Mouse (Mus musculus): ENCODE measurements around the gene Orm1.

The Orm1 gene

DNA sequence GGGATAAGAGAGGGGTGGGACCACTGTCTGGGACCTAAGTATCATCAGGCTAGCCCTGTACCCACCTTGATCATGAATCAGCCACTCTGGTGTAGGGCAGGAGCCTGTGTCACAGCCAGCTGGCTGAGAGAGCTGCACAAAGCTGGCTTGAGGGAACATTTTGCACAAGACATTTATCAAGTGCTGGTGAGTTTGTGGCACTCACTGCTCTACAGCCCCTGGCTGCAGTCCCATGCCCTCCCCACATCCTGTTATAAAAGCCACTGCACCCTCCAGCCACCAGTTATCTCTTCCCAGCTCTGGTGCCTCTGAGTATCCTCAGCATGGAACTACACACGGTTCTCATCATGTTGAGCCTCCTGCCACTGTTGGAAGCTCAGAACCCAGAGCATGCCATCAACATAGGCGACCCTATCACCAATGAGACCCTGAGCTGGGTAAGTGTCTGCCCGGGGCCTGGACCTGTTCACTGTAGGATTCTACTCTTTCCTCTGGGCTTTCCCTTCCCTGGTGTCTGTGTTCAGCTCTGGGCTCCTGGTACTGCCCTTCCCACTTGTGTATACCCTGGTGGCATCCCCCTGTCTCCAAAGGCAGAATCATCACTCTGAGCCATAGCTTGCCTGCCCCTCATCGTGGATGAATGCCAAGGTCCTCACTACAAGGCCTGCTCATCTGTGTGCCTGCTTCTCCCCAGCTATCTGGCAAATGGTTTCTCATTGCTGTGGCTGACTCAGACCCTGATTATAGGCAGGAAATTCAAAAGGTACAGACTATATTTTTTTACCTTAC is 11.7 kb downstream of the Orm1 start, which contains the start of gene Orm3:
Orm3 (plus strand) TSS at position 286 of the 789 bp plus-strand sequence.
- DNase-seq (ENCODE audit: low spot score): no peak

DNA sequence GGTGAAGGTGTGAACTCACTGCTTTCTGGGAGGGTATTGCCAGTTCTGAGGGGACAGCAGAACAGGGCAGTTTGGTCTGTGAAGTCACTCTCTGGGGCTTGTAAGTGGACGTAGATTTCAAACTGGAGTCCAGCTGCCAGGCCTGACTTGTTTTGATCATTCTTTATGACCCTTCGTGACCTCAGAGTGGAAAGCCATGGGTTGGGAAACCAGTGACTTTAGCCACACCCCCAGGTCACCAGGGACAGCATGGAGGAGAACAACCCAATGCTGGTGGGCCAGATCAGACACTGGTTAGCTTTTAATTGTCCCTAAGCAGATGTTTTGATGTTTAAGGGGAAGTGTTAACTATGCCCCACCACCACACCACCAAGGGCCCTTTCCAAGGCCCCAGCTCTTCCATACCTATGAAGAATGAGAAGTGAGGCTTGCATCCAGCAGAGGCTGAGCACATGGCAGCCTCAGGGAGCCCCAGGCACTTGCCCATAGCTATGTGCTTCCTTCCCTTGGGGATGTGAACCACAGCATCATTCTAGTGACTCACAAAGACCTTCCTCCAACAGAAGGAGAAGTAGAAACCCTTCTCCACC is 12.7 kb downstream of the Orm1 start:
- DNase-seq (ENCODE audit: low spot score): no peak

DNA sequence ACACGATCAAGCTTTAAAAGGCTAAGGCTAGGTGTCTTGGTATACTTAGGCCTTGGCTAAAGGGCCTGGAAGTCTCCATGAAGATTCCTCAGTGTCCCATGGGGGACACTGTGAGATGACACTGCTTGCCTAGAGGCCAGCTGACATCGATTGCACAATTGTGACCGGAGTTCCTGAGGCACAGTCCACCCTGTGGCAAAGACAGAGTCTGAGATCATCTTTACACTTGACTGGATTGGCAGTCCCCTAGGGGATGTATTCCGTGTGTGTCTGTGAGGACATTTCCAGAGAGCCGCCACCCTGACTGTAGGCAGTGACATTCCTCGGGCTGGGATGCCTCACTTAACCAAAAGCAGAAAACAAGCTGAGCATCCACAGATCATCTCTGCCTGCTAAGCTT is 15.5 kb downstream of the Orm1 start:
- DNase-seq (ENCODE audit: low spot score): no peak

DNA sequence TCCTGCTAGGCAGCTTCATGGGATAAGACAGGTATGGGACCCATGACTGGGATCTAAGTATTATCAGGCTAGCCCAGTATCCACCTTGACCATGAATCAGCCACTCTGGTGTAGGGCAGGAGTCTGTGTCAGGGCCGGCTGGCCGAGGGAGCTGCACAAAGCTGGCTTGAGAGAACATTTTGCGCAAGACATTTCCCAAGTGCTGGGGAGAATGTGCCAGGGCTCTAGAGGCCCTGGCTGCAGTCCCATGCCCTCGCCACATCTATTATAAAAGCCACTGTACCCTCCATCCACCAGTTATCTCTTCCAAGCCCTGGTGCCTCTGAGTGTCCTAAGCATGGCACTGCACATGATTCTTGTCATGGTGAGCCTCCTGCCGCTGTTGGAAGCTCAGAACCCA is 17.8 kb downstream of the Orm1 start, which contains the start of gene Orm2:
Orm2 (plus strand) TSS at position 300 of the 400 bp plus-strand sequence.
- no peak for DNase-seq (ENCODE audit: low spot score)

DNA sequence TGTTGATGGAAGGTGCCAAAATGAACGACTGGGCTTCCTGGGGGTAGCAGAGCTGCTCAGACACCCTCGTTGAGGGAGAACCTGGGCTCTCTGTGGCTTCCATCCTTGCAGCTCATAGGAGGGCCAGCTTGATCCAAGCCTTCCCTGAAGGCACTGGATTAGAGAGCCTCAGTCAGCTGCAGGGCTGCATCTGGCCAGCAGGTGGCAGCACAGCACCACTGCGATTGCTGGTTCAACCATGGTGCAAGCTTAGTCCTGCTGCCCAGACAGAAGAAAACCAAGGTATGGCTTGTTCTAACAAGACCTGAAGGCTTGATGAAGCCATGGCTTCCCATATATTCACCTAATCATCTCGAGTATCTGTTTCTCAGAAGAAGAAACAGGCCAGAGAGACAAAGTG is 24.2 kb downstream of the Orm1 start:
- DNase-seq (ENCODE audit: low spot score): peak; percentile 86

DNA sequence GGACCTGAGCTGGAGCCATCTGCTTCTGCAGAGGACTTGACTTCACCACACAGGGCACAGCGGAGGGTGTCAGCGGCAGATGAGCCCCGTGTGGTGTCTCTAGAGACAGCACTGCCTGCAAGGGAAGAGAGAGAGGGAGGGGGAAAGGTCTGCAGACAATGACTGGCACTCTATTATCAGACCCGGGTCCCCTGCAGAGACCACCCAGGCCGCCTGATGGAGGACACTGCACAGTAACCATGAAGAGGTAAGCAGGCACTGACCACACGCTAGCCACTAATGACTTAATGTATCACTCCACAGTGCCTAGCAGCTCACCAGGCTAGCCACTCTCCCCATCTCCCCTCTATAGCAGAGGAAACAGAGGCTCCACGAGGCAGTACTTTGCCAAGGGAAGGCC is 26.5 kb downstream of the Orm1 start:
- DNase-seq (ENCODE audit: low spot score): no peak

DNA sequence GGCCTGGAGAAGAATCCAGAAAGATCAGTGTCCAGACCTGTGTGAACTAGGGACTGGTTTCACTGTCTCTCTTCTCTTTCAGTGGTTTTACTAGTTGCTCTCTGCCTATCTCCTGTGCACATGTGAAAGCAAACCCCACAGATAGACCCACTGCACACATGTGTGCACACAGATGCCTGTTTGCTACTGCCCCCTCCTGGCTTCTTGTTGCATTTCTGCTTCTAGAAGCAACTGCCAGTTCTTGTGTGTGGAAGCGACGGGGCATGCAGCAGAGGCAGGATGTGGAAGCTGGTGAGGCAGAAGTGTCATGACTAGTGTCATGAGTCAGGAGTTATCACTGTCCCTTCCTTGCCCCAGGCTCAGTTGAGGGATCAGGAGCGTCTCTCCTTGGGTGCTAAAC is 27.5 kb downstream of the Orm1 start:
- DNase-seq (ENCODE audit: low spot score): peak; percentile 30

DNA sequence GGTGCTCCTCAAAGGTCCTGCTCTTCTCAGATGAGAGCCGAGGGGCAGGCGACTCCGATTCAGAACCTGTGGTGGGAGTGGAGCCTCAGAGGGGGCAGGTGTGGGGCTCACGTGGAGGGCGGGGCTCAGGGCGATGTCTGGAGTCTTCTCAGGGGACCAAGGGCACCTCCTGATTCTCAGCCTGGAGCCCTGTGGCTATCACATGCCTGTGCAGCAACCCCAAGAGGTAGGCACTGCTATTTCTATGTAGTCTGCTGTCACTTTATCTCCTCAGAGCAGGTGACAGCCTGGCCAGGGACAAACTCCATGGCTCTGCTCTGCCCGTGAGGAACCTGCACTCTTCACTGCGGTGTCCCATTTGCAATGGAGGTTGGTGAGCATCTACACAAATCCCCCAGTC is 29.0 kb downstream of the Orm1 start:
- DNase-seq (ENCODE audit: low spot score): no peak

DNA sequence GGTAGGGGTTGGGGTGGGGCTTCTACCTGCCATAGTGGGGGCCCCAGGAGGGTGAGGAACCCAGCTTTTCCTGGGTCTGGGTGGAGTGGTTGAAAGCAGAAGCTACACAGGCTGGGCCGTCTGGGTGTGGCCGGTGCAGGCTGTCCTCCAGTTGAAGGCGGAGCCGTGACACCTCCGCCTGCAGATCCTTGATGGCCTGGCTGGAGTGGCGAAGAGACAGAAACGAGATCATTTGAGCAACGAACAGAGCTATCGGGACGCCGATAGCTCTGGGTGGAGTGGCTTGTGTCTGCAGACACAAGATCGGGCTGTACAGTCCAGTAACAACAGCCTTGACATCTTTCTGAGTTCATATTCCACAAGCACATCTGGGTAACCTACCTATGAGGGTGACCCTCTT is 30.0 kb downstream of the Orm1 start:
- no peak for DNase-seq (ENCODE audit: low spot score)

DNA sequence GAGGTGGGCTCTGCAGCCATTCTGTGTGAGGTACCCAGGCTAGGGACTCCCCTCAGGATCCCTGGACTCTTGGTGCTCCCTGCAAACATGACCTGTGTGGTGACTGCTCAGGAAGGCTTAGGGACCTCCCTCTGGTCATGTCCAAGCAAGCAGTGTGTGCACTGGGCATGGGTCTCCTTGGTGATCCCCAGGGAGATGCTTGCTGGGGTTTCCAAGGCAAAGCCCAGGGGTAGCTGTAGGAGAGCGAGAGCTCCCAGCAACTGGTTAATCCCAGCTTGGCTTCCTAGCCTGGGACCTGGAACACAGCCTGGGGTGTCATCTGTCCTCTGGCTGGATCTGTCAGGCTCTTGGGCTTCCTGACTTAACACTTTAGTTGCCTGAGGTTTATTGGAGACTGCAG is 31.0 kb downstream of the Orm1 start:
- peak; percentile 30 for DNase-seq (ENCODE audit: low spot score)

DNA sequence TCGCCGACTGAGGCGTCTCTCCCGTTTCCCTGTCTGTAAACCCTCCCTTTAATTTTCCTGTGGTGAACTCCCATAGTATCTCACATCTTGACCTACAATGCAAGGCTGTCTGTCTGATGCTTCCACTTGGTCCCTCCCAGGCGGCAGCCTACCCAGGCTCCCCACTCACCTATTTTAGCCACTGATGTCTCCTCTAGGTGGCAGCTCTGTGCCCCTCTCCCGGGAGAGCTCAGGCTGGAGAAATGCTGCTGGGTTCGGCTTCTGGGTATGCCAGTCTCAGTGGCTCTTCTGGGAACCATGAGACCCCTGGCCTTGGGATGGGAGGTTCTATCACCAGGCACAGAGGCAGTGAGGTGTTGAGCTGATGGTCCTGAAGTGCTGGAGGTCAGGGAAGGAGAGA is 33.1 kb downstream of the Orm1 start:
- DNase-seq (ENCODE audit: low spot score): no peak

DNA sequence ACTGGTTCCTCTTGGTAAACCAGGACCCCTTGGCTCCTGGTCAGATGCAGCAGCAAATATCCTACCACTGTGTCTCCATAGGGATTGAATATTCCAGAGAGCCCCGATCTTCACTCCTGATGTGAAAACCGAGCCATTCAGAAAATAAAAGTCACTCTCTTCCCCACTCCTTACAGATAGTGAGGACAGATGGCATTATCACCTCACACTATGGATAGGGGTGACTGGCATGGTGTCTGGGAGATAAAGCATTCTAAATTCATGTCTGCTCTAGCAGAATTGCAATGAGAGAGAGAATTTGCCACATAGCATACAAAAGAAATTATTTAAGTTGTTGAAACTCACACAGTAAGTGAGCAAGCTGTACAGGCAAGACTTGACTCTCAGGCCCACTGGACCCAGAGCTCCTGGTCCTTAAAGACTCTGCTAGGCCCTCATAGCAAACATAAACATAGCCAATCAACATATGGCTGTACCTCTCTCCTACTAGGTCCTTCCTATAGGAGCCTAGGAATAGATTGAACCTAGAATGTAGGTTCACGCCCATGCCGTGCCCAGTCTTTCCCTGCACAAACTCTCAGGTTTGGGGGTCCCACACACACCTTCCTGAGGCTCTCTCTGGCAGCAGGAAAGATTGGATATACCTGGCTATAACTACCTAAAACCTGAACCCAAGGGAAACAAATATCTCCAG is 38.5 kb downstream of the Orm1 start:
- no peak for DNase-seq (ENCODE audit: low spot score)

DNA sequence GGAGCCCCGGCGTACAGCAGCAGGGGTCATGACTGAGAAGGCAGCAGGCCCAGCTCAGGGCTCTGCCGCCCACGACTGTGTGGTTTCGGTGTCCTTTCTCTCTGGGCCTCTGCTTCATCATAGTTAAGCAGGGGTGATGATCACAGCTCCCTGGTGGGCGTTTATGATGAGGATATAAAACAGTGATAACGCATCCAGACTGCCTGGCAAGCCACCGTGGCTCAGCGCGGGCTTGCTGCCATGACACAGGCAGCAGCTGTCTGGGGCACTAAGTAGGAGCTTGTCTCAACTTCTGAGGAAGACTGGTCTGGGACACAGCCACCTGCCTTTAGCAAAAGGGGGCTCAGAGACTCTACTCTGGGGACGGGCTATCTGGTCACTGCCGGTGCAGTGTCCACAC is 39.1 kb downstream of the Orm1 start:
- no peak for DNase-seq (ENCODE audit: low spot score)

DNA sequence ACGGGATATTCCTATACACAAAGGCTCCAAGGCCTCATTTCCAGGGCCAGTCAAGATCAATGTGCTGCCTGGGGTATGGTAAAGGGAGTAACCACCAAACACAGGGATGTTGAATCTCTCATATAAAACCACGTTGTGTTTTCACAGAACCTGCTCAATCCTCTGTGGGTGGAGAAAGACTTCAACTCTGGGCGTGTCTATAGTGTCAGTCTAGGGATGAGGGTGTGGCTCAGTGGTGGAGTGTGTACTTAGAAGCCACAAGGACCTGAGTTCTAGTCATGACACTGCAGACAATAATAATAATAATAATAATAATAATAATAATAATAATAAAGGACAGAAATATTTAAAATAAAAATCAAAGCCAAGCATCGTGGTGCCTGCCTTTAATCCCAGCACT is 39.9 kb downstream of the Orm1 start:
- no peak for DNase-seq (ENCODE audit: low spot score)

DNA sequence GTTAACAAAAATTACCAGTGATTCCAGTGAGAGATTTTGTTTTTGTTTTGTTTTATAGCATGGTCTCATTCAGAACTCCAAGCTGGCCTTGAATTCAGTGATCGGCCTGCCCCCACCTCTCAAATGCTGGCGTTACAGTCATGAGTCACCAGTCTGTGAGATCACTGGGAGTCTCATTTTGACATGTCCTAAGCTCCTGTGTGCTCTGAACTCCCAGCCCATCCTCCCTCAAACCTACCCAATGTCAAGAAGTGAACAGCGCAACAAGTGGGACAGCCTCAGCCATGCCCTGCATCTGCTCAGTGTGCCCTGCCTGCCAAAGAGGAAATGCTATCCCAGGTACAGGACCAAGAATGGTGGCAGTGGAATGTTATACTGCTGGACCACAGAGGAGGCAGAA is 40.9 kb downstream of the Orm1 start:
- DNase-seq (ENCODE audit: low spot score): no peak

DNA sequence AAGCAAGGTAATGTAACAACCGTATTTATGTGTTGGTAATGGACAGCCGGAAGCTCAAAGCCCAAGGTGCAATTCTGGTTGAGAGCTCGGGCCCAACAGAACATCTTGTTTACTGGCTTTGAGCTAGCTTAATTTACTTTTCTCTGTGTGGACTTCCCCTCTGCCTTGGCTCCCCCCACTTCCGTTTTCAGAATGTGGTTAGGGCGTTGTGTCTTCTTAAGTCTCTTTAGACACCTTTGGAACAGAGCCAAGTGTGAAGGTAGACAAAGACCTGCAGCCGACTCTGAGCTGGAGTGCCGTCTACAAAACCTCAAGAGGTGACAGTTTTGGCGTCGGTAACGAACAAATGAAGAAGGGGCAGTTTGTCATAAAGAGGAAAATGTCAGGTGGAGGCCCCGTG is 41.4 kb downstream of the Orm1 start:
- DNase-seq (ENCODE audit: low spot score): no peak

DNA sequence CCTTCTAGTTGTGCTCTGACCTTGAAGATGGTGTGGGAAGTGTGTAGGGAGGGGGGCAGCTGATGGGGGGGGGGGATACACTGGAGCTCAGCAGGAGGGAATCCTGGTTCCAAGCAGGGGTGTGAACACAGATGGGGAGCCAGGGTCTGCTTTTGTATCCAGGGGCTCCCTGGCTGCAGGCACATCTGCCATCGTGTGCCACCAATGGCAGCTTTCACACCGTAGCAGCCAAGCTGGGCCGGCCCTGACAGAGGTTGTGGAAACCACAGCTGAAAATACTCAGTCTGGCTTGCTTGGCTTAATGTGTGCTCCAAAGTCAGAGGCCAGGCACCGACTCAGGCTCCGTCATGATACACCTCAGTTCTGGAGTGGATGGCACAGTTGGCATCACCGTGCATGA is 43.7 kb downstream of the Orm1 start:
- DNase-seq (ENCODE audit: low spot score): no peak

DNA sequence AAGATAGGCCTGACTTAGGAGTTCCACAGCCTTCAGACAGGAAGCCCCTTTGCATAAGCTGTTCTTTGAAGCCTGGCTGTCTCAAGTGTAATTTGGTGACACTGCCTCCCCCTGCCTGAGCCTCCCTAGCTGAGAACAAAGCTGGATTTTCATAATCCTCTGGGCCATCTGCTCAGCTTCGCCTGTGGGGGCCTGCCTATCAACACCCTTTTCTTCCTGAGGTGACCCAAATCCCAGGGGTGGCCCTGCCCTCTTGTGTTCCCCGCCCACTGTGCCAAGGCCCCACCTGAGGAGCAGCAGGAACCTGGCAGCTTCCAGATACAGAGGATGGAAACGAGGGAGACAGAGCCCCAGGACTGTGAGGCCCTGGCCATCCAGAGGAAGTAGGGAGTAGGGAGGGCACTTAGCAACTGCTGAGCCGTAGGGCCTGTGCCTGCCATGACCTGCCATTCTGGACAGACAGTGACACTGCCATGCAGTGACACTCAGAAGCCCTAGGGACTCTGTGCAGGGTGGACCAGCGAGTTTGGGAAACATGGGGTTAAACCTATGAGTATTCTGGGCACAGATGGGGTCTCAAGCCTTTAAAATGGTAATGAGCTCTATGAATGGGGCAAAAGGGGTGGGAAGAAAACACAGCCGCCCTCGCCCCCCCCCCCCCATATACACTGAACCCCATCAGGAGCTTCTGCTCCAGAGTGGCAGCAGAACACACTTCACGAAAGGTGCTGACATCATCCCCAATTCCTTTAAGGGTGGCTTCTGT is 44.9 kb downstream of the Orm1 start:
- no peak for DNase-seq (ENCODE audit: low spot score)

DNA sequence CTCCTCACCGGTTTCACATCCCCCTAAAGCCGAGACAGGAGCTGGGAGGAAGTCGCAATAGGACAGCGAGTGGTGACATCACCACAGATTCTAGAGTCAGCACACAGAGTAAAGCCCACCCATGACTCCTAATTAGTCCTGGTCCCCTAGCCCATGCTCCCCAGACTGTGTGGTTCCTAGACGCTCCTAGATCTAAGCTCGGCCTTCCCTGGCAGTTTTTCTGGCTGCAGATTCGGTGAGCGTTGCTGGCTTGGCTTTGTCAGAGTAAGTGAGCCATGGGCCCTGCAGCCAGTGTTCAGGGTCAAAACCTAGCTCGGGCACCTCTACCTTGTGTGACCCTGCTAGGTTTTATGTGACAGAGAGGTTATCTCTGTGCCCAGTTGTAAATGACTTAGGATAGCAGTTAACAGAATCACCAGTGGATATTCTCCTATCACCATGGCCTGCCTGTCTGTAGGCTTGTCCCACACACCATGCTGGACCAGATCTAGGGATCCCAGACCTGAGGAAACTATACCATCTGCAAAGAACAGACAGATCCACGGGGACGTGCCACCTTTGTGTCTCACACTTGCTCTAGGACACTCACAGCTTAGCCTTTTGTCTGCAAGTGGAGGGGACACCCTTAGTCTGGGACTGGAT is 45.6 kb downstream of the Orm1 start:
- no peak for DNase-seq (ENCODE audit: low spot score)

DNA sequence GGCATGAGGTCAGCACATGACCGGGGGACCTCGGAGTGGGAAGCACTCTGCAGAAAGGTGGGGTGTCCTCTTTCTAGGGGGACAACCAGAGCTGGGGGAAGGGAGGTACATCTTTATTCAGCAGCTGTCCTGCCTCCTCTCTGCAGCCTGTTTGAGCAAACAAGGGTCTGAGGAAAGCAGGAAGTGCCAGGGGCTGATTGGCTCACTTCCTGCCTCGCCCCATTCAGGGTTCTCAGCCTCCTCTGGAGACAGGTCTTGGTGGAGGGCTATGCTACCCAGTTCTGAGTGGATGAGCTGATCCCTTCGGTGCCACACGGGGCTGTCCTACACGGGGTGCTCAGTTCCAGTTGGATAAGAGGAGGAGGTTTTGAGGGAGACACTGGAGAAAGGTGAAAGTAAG is 47.0 kb downstream of the Orm1 start:
- DNase-seq (ENCODE audit: low spot score): no peak
